ENCODE assay signal across 31 mouse cellular contexts in the genomic region with DNA sequence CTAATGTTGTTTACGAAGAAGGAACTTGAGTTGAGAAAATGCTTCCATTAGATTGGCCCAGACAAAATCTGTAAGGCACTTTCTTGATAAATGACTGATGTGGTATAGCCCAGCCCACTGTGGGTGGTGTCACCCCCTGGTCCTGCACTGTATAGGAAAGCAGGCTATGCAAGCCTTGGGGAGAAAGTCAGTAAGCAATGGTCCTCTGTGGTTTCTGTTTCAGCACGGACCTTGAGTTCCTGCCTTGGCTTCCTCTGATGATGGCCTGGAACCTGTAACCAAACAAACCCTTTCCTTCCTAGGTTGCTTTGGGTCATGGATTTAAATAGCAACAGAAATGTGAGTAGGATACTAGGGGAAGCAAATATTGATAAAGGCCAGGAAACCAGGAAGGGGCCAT.
DNase-seq lines count a peak whose midpoint lies in the region; ATAC-seq and TF ChIP-seq lines count a peak whose summit lies in the region.
"Had no signal": no experiment of that assay in that cellular context is flagged by ENCODE, and none has a peak within 500 bp of the region (broad histone marks: within the 10 kb centered on the region; RNA-seq: fewer than 3 reads in every experiment).

No protein-coding gene starts in this region.

- H3K9ac ChIP-seq in lung, postnatal 0 days (replicated peaks; ENCODE audit: low read depth): no peak overlapping the region
- H3K9ac ChIP-seq: heart, embryonic 13.5 days; hindbrain, embryonic 15.5 days; limb, embryonic 15.5 days; midbrain, embryonic 12.5 days; neural tube, embryonic 15.5 days; stomach, embryonic 15.5 days had no signal

- H3K4me2 ChIP-seq in lung, postnatal 0 days (replicated peaks; ENCODE audit: low read depth, low read length): no peak overlapping the region
- H3K4me2 ChIP-seq: heart, embryonic 13.5 days; hindbrain, embryonic 15.5 days; limb, embryonic 15.5 days; midbrain, embryonic 12.5 days; neural tube, embryonic 15.5 days; stomach, embryonic 15.5 days had no signal

- no peaks in the 10 kb centered on the region for H3K4me1 ChIP-seq in lung, postnatal 0 days (ENCODE audit: insufficient read depth, low read depth, low read length)
- H3K4me1 ChIP-seq: limb, embryonic 10.5 days; limb, embryonic 15.5 days; midbrain, embryonic 12.5 days; neural tube, embryonic 15.5 days; stomach, embryonic 15.5 days had no signal

- no peak for TF ChIP-seq EP300 in lung, postnatal 0 days (IDR thresholded peaks at IDR 0.05)

- H3K9me3 ChIP-seq in lung, postnatal 0 days (ENCODE audit: low read length): no peaks in the 10 kb centered on the region
- H3K9me3 ChIP-seq: heart, embryonic 13.5 days; hindbrain, embryonic 10.5 days; hindbrain, embryonic 15.5 days; limb, embryonic 10.5 days; limb, embryonic 15.5 days; megakaryocyte, embryonic 14.5 days; midbrain, embryonic 12.5 days; neural tube, embryonic 15.5 days; stomach, embryonic 15.5 days had no signal

- no peaks in the 10 kb centered on the region for H3K36me3 ChIP-seq in lung, postnatal 0 days (ENCODE audit: insufficient read depth, low read length)
- H3K36me3 ChIP-seq: heart, embryonic 13.5 days; hindbrain, embryonic 10.5 days; hindbrain, embryonic 15.5 days; limb, embryonic 10.5 days; limb, embryonic 15.5 days; midbrain, embryonic 12.5 days; neural tube, embryonic 15.5 days; stomach, embryonic 15.5 days had no signal

- no peak for DNase-seq in gastrocnemius, adult 2 months
- no peak for DNase-seq in gastrocnemius, postnatal 4 days (ENCODE audit: low spot score in 2 of 2)
- DNase-seq in left cerebral cortex, adult 2 months (ENCODE audit: extremely low spot score in 1 of 2, low spot score in 2 of 2): no peak
- DNase-seq in left cerebral cortex, adult 8-10 months (ENCODE audit: low spot score in 2 of 2): no peak
- no peak for DNase-seq in lung, postnatal 0 days (ENCODE audit: low spot score)
- DNase-seq in lung, postnatal 14 days: no peak
- DNase-seq in embryo, embryonic 10 days (ENCODE audit: low spot score): no peak
- DNase-seq: adrenal gland, postnatal 10 days; cerebellum, adult 8-10 months; cerebellum, postnatal 25 days; gastrocnemius, postnatal 36 days; heart, postnatal 10 days; kidney, adult 11 months; kidney, postnatal 14 days; retina, postnatal 1 day; right cerebral cortex, postnatal 14 days; thymus, adult 18-20 months; thymus, postnatal 36 days had no signal

- peak; percentile 25; the same call in 1 of the 2 replicates for ATAC-seq in lung, postnatal 0 days
- ATAC-seq in megakaryocyte, adult 5-6 weeks (ENCODE audit: poor library complexity, severe bottlenecking): peak; percentile 58; the same call in 1 of the 2 replicates
- ATAC-seq: forebrain, embryonic 14.5 days; inflammation-experienced regulatory T-cells, adult 6 months; Patski had no signal

- peak overlapping the region; percentile 16; the same call in 1 of the 2 replicates for H3K27ac ChIP-seq in gastrocnemius, adult 2 months
- peak overlapping the region; percentile 19; the same call in 1 of the 2 replicates for H3K27ac ChIP-seq in left cerebral cortex, adult 2 months
- H3K27ac ChIP-seq in lung, postnatal 0 days (ENCODE audit: low read length): no peak overlapping the region
- H3K27ac ChIP-seq: heart, embryonic 13.5 days; hindbrain, embryonic 10.5 days; hindbrain, embryonic 15.5 days; limb, embryonic 10.5 days; limb, embryonic 15.5 days; midbrain, embryonic 12.5 days; neural tube, embryonic 15.5 days; stomach, embryonic 15.5 days had no signal

- 50% methylated on average over 2 of the region's 2 CpGs for WGBS in lung, postnatal 0 days

- intact Hi-C loops in gastrocnemius, adult 2 months (cut with DNase I): no loop called here
- intact Hi-C loops in left cerebral cortex, adult 2 months (cut with DNase I): no loop called here

- no peaks in the 10 kb centered on the region for H3K27me3 ChIP-seq in lung, postnatal 0 days (replicated peaks; ENCODE audit: insufficient read depth, low read length)
- H3K27me3 ChIP-seq: heart, embryonic 13.5 days; hindbrain, embryonic 15.5 days; limb, embryonic 15.5 days; megakaryocyte, embryonic 14.5 days; midbrain, embryonic 12.5 days; neural tube, embryonic 15.5 days; Patski; stomach, embryonic 15.5 days had no signal

- TF ChIP-seq CTCF in gastrocnemius, adult 2 months (IDR thresholded peaks at IDR 0.05): no peak
- TF ChIP-seq CTCF in left cerebral cortex, adult 2 months (IDR thresholded peaks at IDR 0.05): no peak
- TF ChIP-seq CTCF in lung, postnatal 0 days (IDR thresholded peaks at IDR 0.05): no peak

- H3K4me3 ChIP-seq in gastrocnemius, adult 2 months: no peak overlapping the region
- no peak overlapping the region for H3K4me3 ChIP-seq in left cerebral cortex, adult 2 months
- H3K4me3 ChIP-seq in lung, postnatal 0 days (ENCODE audit: low read depth, low read length): no peak overlapping the region
- H3K4me3 ChIP-seq: heart, embryonic 13.5 days; hindbrain, embryonic 10.5 days; hindbrain, embryonic 15.5 days; limb, embryonic 10.5 days; limb, embryonic 15.5 days; megakaryocyte, embryonic 14.5 days; midbrain, embryonic 12.5 days; neural tube, embryonic 15.5 days; stomach, embryonic 15.5 days had no signal
